Mouse (Mus musculus) bone marrow macrophage, adult 2 months (primary cell): ENCODE results near the gene Gpd2.

ENCODE experiments used
- CTCF ChIP-seq: IDR thresholded peaks from 2 replicates; pipeline ENCODE4 v1.5.1; 2012; ENCODE audit warnings: low read depth, mild to moderate bottlenecking, low read length, moderate library complexity
- POLR2A ChIP-seq: IDR thresholded peaks from 2 replicates; pipeline ENCODE4 v1.6.1; 2012; ENCODE audit warnings: mild to moderate bottlenecking, low read depth, low read length, borderline replicate concordance

GRCm38 (mm10) chr2:57330812-57331211 lies 93.4 kb downstream of the Gpd2 start:
- TF ChIP-seq CTCF (no peak), POLR2A (no peak)
